Mouse (Mus musculus) kidney, adult 9 months (tissue): ENCODE measurements around the gene Eif4g1.
A peak's percentile ranks its signal among the peaks of the same experiment; 100 is the strongest.

Source experiments
- DNase-seq: peaks from one replicate; pipeline ENCODE4 v3.0.0; 2022

Eif4g1 gene

GRCm38 (mm10) chr16:20706407-20707055 is 38.4 kb downstream of the Eif4g1 start:
- DNase-seq = no peak

- no peak for DNase-seq
These were observed 40.3 kb downstream of the Eif4g1 start for GRCm38 (mm10) chr16:20708220-20708938.

DNA sequence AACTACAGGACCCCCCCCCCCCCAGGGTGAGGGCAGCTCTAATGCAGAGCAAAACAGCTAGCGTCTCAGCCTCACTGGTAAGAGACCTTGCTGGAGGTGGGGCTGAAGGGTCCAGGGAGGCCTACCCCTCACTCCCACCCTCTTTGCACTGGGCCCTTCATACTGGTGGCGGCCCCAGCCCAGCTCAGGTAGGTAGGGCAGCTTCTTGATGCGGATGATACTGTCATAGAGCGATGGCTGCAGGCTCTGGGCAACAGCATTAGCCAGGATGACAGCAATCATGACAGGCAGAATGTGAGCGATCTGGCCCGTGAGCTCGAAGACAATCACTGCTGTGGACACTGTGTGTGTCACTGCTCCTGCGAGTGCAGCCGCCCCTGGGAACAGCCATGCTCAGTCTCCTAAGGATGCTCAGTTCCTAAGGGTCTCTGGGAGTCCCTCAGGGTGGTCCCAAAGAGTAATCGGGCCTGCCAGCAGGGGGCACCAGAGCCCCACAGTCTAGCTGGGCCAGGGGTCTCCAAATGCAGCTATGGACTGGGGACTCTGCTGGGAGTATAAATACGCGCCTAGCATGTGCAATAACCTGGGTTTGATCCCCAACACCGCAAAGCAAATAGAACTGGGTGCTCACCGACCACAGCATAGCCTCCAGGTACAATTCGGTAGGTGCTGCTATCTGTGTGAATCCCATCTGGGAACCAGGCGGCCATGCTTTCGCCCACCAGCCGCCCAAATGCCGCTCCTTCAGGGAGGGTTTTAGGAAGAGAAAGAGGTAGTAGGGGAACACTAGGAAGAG is 41.0 kb downstream of the Eif4g1 start:
- DNase-seq = no peak

DNA sequence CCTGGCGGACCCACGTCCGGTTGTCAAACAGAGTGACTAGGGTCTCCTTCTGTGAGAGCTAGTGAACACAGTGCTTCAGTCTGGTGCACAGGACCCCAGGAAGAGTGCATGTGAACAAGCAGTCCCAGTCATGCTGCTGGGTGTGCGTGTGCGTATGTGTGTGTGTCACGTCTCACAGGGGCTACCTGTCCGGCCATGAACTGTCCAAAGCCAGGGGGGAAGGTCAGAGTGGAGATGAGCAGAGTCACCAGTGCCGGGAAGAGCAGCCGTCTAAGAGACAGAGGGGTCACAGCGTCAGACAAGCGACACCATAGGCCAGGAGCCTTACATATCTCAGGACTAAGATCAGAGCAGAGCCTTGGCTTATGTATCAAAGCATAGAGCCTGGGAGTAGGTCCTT is 42.3 kb downstream of the Eif4g1 start:
- DNase-seq = no peak

DNA sequence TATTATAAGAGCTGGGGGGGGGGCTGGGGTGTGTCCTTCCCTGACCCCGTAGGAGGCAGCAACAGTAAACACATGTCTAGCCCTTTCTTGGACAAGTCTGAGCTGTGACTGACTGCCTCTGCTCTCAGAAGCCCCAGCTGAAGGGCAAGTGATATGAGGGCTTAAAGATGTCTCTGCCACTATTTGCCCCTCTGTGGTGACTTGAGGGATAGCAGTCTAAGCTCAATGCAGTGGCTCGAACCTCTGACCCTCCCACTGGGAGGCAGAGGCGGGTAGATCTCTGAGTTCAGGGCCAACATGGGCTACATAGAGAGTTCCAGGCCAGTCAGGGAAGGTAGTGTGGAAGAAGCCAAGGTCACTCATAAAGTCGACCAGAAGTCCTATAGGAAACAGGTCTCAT is 42.7 kb downstream of the Eif4g1 start:
- DNase-seq = no peak

DNA sequence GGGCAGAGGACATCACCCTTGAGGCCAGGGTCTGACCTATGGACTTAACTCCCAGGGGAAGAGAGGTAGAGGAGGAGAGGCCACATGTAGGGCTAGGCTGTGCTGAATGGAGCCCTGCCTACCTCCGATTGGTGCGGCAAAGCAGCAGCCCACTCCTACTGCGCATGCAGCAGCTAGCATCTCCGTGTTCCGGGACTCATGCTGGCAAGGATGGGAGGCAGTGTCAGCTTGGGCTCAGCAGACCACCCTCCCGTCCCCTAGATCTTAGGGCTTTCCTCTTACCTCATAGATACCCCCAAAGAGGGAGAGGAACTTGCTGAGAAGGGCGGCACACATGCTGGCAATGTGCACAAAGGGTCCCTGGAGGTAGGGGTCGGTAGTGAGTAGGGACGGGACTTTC is 44.1 kb downstream of the Eif4g1 start:
- DNase-seq = no peak

GRCm38 (mm10) chr16:20712889-20713288 is 44.8 kb downstream of the Eif4g1 start:
- DNase-seq = no peak

GRCm38 (mm10) chr16:20714307-20715080 is 46.4 kb downstream of the Eif4g1 start:
- no peak for DNase-seq

GRCm38 (mm10) chr16:20715161-20715560 is 47.0 kb downstream of the Eif4g1 start:
- no peak for DNase-seq

GRCm38 (mm10) chr16:20715566-20715965 is 47.5 kb downstream of the Eif4g1 start:
- no peak for DNase-seq

DNA sequence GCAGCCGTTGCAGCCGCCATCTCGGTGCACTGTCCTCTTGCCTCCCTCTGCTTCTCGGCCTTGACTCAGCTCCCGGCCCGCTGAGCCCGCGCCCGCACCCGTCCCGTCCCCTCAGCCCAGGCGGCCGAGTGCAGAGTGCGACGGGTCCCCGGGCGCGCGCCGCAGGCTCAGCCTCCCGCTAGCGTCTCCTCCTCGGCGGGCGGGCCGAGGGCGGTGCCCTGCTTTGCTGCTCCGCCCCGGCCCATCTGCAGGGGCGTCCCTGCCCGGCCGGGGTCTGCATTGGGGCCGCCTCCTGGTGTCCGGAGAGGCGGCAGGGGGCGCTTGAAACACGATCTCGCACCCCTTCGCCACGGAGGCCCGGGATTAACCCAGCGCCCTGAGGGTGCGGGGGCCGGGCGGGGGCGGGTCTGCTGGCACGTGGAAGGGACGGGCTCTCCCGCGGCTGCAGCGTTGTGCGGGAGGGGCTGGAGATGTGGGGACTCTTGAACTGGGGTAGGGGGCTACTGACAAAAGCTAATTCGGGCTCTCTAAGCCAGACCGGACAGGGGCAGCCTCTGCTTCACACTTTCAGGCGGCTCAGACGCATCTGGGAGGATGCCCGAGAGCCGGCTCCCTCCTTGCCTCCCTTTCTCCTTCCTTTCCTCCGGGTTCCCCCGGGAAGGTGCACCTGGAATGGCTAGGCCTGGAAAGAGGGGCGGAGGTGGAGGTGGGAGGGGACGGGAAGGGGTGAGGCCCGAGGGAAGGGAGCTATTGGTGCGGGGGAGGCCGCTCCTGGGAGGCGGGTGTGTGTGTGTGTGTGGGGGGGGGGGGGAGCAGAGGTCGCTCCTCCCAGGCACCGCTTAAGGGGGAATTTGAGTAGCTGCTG is 48.1 kb downstream of the Eif4g1 start:
- DNase-seq = peak; percentile 84

DNA sequence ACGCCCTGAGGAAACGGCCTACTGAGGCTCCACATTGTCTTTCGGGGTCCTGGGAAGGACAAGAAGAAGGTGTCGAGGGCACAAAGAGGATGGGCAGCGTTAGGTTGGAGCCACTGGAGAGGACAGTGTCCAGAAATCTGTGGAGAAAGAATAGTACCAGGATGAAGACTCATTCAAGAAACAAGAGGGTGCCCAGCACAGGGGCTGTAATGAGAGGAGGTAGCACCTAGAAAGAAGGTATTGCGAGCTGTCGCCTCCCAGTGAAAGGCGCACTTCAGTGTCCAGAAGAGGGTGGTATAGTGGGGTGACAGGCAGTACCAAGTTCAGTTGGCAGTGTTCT is 48.7 kb downstream of the Eif4g1 start:
- DNase-seq = no peak

DNA sequence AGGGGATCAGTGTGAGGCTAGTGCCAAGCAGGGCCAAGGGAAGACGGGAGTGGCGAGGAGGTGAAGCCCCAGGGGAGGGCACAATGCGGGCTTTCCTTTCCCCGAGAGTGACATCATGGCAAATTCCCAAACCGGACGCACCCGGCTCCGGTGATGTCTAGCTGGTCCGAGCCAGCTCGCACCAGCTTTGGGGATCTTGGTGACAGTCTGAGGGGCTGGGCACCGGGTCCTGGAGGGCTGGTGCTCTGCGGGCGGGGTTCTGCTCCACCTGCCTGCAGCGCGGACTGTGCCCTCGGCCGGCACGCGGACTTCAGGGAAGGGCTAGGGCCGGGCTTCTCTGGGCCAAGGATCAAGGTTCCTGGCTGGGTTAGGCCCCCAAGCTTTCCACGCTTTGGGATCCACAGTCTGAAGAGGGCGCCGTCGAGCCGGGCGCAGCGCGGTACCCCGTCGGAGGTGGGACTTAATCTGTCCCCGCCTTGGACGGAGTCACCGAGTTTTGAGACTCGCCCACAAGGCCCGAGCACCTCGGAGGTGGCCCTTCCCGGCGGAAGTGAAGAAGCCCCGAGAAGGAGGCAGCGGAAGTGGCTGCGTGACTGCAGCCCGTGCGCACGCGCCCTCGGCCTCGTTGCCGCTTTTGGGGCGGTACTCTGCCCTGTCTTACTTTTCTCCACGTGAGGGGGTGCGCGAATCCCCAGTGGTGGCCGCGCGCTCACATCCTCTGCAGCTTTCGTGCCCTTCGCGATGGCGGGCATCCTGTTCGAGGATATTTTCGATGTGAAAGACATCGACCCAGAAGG is 49.3 kb downstream of the Eif4g1 start, which contains the start of the genes Polr2h and Clcn2:
Polr2h (plus strand) TSS at position 485 of the 797 bp plus-strand sequence.
Clcn2 (minus strand) TSS at position 566 of the 797 bp plus-strand sequence.
- peak; percentile 99 for DNase-seq

- DNase-seq = no peak
These were observed 50.0 kb downstream of the Eif4g1 start for GRCm38 (mm10) chr16:20717978-20718670.

DNA sequence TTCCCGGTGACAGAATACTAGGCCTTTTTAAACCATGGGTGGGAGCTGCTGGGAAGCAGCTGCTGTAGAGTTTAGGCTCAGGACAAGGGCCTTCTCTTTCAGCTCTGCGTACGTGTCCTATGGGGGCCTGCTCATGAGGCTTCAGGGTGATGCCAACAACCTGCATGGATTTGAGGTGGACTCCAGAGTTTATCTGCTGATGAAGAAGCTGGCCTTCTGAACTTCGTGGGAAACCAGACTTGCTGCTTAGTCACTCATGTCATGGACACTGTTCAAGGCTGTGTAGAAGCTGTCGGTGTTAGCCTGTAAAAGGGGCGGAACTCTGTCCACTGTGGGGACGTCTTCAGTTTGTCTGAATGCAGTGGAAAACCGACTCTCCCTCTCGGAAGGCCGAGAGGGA is 53.7 kb downstream of the Eif4g1 start:
- no peak for DNase-seq

GRCm38 (mm10) chr16:20722736-20723135 is 54.6 kb downstream of the Eif4g1 start:
- no peak for DNase-seq

- DNase-seq = no peak
These were observed 55.1 kb downstream of the Eif4g1 start for GRCm38 (mm10) chr16:20723247-20723646.

- peak; percentile 73 for DNase-seq
These were observed 56.2 kb downstream of the Eif4g1 start for GRCm38 (mm10) chr16:20724338-20724748.

GRCm38 (mm10) chr16:20725321-20725720 is 57.2 kb downstream of the Eif4g1 start:
- no peak for DNase-seq

DNA sequence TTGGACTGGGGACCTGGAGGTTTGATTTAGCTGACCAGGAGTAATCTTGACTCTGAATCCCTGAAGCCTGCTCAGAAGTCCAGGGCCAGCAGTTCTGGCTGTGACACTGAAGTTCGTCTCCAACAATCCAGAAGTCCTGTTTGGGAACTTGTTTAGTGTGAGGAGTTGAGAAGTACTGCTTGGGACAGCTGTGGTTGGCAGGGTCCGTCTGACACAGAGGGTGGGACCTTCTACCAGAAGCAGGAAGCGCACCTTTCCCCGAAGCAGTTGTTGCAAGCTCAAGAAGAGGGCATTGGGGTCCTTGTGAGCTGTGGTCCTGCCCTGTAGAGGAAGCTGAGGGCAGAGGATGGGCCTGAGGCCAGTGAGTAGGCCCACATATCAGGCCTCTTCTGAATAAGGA is 57.6 kb downstream of the Eif4g1 start:
- DNase-seq = no peak
